Mouse (Mus musculus): Measurements from ENCODE around the gene Sept1. TPM values are rescaled to one million over a fixed set of nuclear protein-coding genes. Genes with fewer than 3 reads are reported as not detected.

The Sept1 gene
- polyA plus RNA-seq, 1 experiment from 2014 or later: 28.9 TPM

- Histone ChIP-seq H3K9me3 (no peaks in the 10 kb centered on the region), H3K27me3 (no peaks in the 10 kb centered on the region), H3K36me3 (peaks cover 10% of the 10 kb centered on the region; the same call in 1 of the 2 replicates), H3K4me3 (no peak overlapping the region), H3K4me2 (no peak overlapping the region), H3K4me1 (peaks cover 7% of the 10 kb centered on the region), H3K27ac (no peak overlapping the region), H3K9ac (no peak overlapping the region)
- peak; percentile 30; the same call in 1 of the 2 replicates for ATAC-seq (ENCODE audit: borderline replicate concordance, extremely low read depth, low FRiP score, low TSS enrichment)
- WGBS: 84% methylated on average over 11 of the region's 11 CpGs
Measured at GRCm38 (mm10) chr7:127225147-127225995, 7.6 kb downstream of the Sept1 start.

- ATAC-seq (ENCODE audit: borderline replicate concordance, extremely low read depth, low FRiP score, low TSS enrichment): no peak
- no peak overlapping the region for H3K27ac ChIP-seq
- H3K36me3 ChIP-seq: peaks cover 5% of the 10 kb centered on the region; the same call in 1 of the 2 replicates
- no peaks in the 10 kb centered on the region for H3K27me3 ChIP-seq
- no peaks in the 10 kb centered on the region for H3K9me3 ChIP-seq
- 85% methylated on average over 6 of the region's 6 CpGs for WGBS
- no peak overlapping the region for H3K4me2 ChIP-seq
- no peak overlapping the region for H3K9ac ChIP-seq
- no peaks in the 10 kb centered on the region; the same call in 1 of the 2 replicates for H3K4me1 ChIP-seq
- H3K4me3 ChIP-seq: no peak overlapping the region
Measured at GRCm38 (mm10) chr7:127224616-127225015, 8.3 kb downstream of the Sept1 start.

GRCm38 (mm10) chr7:127223515-127224478 is 9.1 kb downstream of the Sept1 start:
- H3K4me1 ChIP-seq: no peaks in the 10 kb centered on the region
- H3K4me2 ChIP-seq: no peak overlapping the region
- no peaks in the 10 kb centered on the region for H3K27me3 ChIP-seq
- 73% methylated on average over 6 of the region's 6 CpGs for WGBS
- no peaks in the 10 kb centered on the region for H3K36me3 ChIP-seq
- no peak overlapping the region for H3K9ac ChIP-seq
- H3K27ac ChIP-seq: no peak overlapping the region
- no peak for ATAC-seq (ENCODE audit: borderline replicate concordance, extremely low read depth, low FRiP score, low TSS enrichment)
- H3K4me3 ChIP-seq: no peak overlapping the region
- no peaks in the 10 kb centered on the region for H3K9me3 ChIP-seq

GRCm38 (mm10) chr7:127223106-127223505 is 9.8 kb downstream of the Sept1 start:
- Histone ChIP-seq H3K4me2 (no peak overlapping the region), H3K27ac (no peak overlapping the region), H3K36me3 (no peaks in the 10 kb centered on the region), H3K4me1 (no peaks in the 10 kb centered on the region), H3K4me3 (no peak overlapping the region), H3K9ac (no peak overlapping the region), H3K27me3 (no peaks in the 10 kb centered on the region), H3K9me3 (no peaks in the 10 kb centered on the region)
- WGBS: 93% methylated on average over 3 of the region's 3 CpGs
- ATAC-seq (ENCODE audit: borderline replicate concordance, extremely low read depth, low FRiP score, low TSS enrichment): no peak

GRCm38 (mm10) chr7:127220440-127220839 is 12.5 kb downstream of the Sept1 start:
- H3K9ac ChIP-seq: no peak overlapping the region
- no peaks in the 10 kb centered on the region for H3K36me3 ChIP-seq
- 62% methylated on average over 6 of the region's 6 CpGs for WGBS
- H3K4me3 ChIP-seq: no peak overlapping the region
- no peak for ATAC-seq (ENCODE audit: borderline replicate concordance, extremely low read depth, low FRiP score, low TSS enrichment)
- H3K27ac ChIP-seq: no peak overlapping the region
- H3K9me3 ChIP-seq: no peaks in the 10 kb centered on the region
- no peaks in the 10 kb centered on the region for H3K27me3 ChIP-seq
- peaks cover 2% of the 10 kb centered on the region; the same call in 1 of the 2 replicates for H3K4me1 ChIP-seq
- no peak overlapping the region for H3K4me2 ChIP-seq

- H3K4me2 ChIP-seq: no peak overlapping the region
- H3K27ac ChIP-seq: no peak overlapping the region
- no peaks in the 10 kb centered on the region for H3K9me3 ChIP-seq
- no peak overlapping the region for H3K4me3 ChIP-seq
- H3K27me3 ChIP-seq: no peaks in the 10 kb centered on the region
- H3K36me3 ChIP-seq: no peaks in the 10 kb centered on the region
- peaks cover 11% of the 10 kb centered on the region for H3K4me1 ChIP-seq
- WGBS: 88% methylated on average over 4 of the region's 4 CpGs
- ATAC-seq (ENCODE audit: borderline replicate concordance, extremely low read depth, low FRiP score, low TSS enrichment): no peak
- no peak overlapping the region for H3K9ac ChIP-seq
Measured at GRCm38 (mm10) chr7:127218670-127219069, 14.3 kb downstream of the Sept1 start.

GRCm38 (mm10) chr7:127217901-127218642 is 14.9 kb downstream of the Sept1 start:
- Histone ChIP-seq H3K4me1 (peaks cover 11% of the 10 kb centered on the region), H3K9ac (no peak overlapping the region), H3K36me3 (no peaks in the 10 kb centered on the region), H3K4me2 (no peak overlapping the region), H3K27ac (no peak overlapping the region), H3K27me3 (no peaks in the 10 kb centered on the region), H3K9me3 (no peaks in the 10 kb centered on the region), H3K4me3 (no peak overlapping the region)
- 58% methylated on average over 10 of the region's 10 CpGs for whole genome bisulfite sequencing
- no peak for ATAC-seq (ENCODE audit: borderline replicate concordance, extremely low read depth, low FRiP score, low TSS enrichment)

GRCm38 (mm10) chr7:127217475-127217874 is 15.5 kb downstream of the Sept1 start:
- Histone ChIP-seq H3K4me1 (peaks cover 11% of the 10 kb centered on the region), H3K4me2 (no peak overlapping the region), H3K4me3 (no peak overlapping the region), H3K27ac (no peak overlapping the region), H3K36me3 (no peaks in the 10 kb centered on the region), H3K9me3 (no peaks in the 10 kb centered on the region), H3K9ac (no peak overlapping the region), H3K27me3 (no peaks in the 10 kb centered on the region)
- ATAC-seq (ENCODE audit: borderline replicate concordance, extremely low read depth, low FRiP score, low TSS enrichment): no peak
- 85% methylated on average over 6 of the region's 6 CpGs for WGBS

- H3K27me3 ChIP-seq: no peaks in the 10 kb centered on the region
- 86% methylated on average over 5 of the region's 5 CpGs for WGBS
Measured at GRCm38 (mm10) chr7:127216307-127216706, 16.6 kb downstream of the Sept1 start.

GRCm38 (mm10) chr7:127214981-127215871 is 17.7 kb downstream of the Sept1 start:
- Histone ChIP-seq H3K4me1 (peaks cover 11% of the 10 kb centered on the region), H3K4me2 (peak overlapping the region; percentile 63), H3K27me3 (no peaks in the 10 kb centered on the region), H3K4me3 (peak overlapping the region; percentile 34), H3K9ac (peak overlapping the region; percentile 64), H3K9me3 (no peaks in the 10 kb centered on the region), H3K36me3 (no peaks in the 10 kb centered on the region), H3K27ac (no peak overlapping the region)
- 21% methylated on average over 33 of the region's 33 CpGs for WGBS
- ATAC-seq (ENCODE audit: borderline replicate concordance, extremely low read depth, low FRiP score, low TSS enrichment): no peak

More at GRCm38 (mm10) chr7:127216307-127216706, 16.6 kb downstream of the Sept1 start:
- ATAC-seq (ENCODE audit: borderline replicate concordance, extremely low read depth, low FRiP score, low TSS enrichment): no peak
- Histone ChIP-seq H3K4me2 (no peak overlapping the region), H3K27ac (no peak overlapping the region), H3K9ac (no peak overlapping the region), H3K9me3 (no peaks in the 10 kb centered on the region), H3K4me1 (peaks cover 11% of the 10 kb centered on the region), H3K4me3 (no peak overlapping the region), H3K36me3 (no peaks in the 10 kb centered on the region)

Measured in lung, embryonic 15.5 days (tissue).